8 mouse cellular contexts compared by ENCODE assay signal in genomic region chr2:34771368-34772226, GRCm38 (mm10). TPM values are rescaled to one million over a fixed set of nuclear protein-coding genes. Genes with fewer than 3 reads are reported as not detected.
A peak's percentile ranks its signal among the peaks of the same experiment; 100 is the strongest.
DNase-seq lines count a peak whose midpoint lies in the region; ATAC-seq lines count a peak whose summit lies in the region.

Hspa5 (plus strand) TSS chr2:34771970.

- ATAC-seq in hindbrain, embryonic 15.5 days (ENCODE audit: low FRiP score, low read depth) = peak; percentile 99

- no peaks in the 10 kb centered on the region for H3K9me3 ChIP-seq in hindbrain, embryonic 15.5 days

- peak within 1 kb of the TSS; percentile 89 for H3K27ac ChIP-seq in hindbrain, embryonic 15.5 days (replicated peaks)

- peak within 1 kb of the TSS; percentile 88 for H3K9ac ChIP-seq in hindbrain, embryonic 15.5 days

- no peaks in the 10 kb centered on the region for H3K27me3 ChIP-seq in hindbrain, embryonic 15.5 days

- peak within 1 kb of the TSS; percentile 75 for H3K4me3 ChIP-seq in hindbrain, embryonic 15.5 days

- H3K4me1 ChIP-seq in hindbrain, embryonic 15.5 days (replicated peaks) = peaks cover 47% of the 10 kb centered on the region

- under 1% methylated on average over 60 of the region's 60 CpGs for WGBS in hindbrain, embryonic 15.5 days

- peak within 1 kb of the TSS; percentile 71 for H3K4me2 ChIP-seq in hindbrain, embryonic 15.5 days

- peaks cover 34% of the 10 kb centered on the region for H3K36me3 ChIP-seq in hindbrain, embryonic 15.5 days

- peak; percentile 100 for DNase-seq in T-cell, adult 2 months (ENCODE audit: low spot score)
- peak; percentile 98 to 99 for DNase-seq in cerebellum, postnatal 36 days
- DNase-seq in frontal cortex, postnatal 36 days (ENCODE audit: low spot score in 2 of 2) = peak; percentile 99 to 100
- peak; percentile 100 for DNase-seq in left cerebral cortex, adult 11 months (ENCODE audit: low spot score)
- peak; percentile 99 to 100 for DNase-seq in lung, postnatal 4 days
- DNase-seq in retina, postnatal 7 days (ENCODE audit: low read depth, low spot score) = peak; percentile 98
- peak; percentile 98 for DNase-seq in urinary bladder, adult 2 months (ENCODE audit: low spot score)

RNA-seq across cellular contexts. Expression of gene Hspa5, which starts in this region (rescaled TPM):
- polyA plus RNA-seq in hindbrain, embryonic 15.5 days (2015; fragmentation: Nextera tagmentation; extraction: Ambion mirVana) = 436 and 443 TPM in 2 replicates
- polyA plus RNA-seq in urinary bladder, adult 2 months (2012; rRNA removed) = 272 and 309 TPM in 2 replicates

Comparison
In these comparisons a context has a peak if more than half of its experiments do, and no peak if none do; other contexts are left out.
1. Peak in every context shown above with its lines: DNase-seq, ATAC-seq, H3K4me3 ChIP-seq and H3K27ac ChIP-seq.